Mouse (Mus musculus) WW6 (cell line): Measurements from ENCODE around the gene Sowaha.

Source experiments
- DNase-seq: peaks from one replicate; pipeline ENCODE4 v3.0.0-alpha.2; 2013; ENCODE audit warnings: low read depth, low spot score

The Sowaha gene

GRCm38 (mm10) chr11:53472709-53473108 is 7.4 kb downstream of the Sowaha start:
- no peak for DNase-seq

- no peak for DNase-seq
Measured at GRCm38 (mm10) chr11:53469968-53470695, 9.9 kb downstream of the Sowaha start, which contains the start of gene Gm9837. TSS of gene Gm9837 (minus strand) at chr11:53470479.

- DNase-seq: no peak
Measured at GRCm38 (mm10) chr11:53469294-53469967, 10.6 kb downstream of the Sowaha start.

GRCm38 (mm10) chr11:53466231-53466971 is 13.7 kb downstream of the Sowaha start:
- no peak for DNase-seq

GRCm38 (mm10) chr11:53463551-53464424 is 16.3 kb downstream of the Sowaha start:
- no peak for DNase-seq

- no peak for DNase-seq
Measured at GRCm38 (mm10) chr11:53461727-53462126, 18.3 kb downstream of the Sowaha start.

- no peak for DNase-seq
Measured at GRCm38 (mm10) chr11:53460192-53460591, 19.9 kb downstream of the Sowaha start.

- DNase-seq: no peak
Measured at GRCm38 (mm10) chr11:53458996-53459395, 21.1 kb downstream of the Sowaha start.

GRCm38 (mm10) chr11:53457372-53457954 is 22.6 kb downstream of the Sowaha start:
- no peak for DNase-seq

GRCm38 (mm10) chr11:53456474-53457371 is 23.4 kb downstream of the Sowaha start, which contains the start of the genes Gm10447 and Shroom1:
TSS of gene Gm10447 (minus strand) at chr11:53457110.
TSS of gene Shroom1 (plus strand) at chr11:53457205.
- DNase-seq: no peak

- DNase-seq: no peak
Measured at GRCm38 (mm10) chr11:53453031-53453430, 27.0 kb downstream of the Sowaha start.

- DNase-seq: no peak
Measured at GRCm38 (mm10) chr11:53452396-53452795, 27.7 kb downstream of the Sowaha start.

GRCm38 (mm10) chr11:53451361-53451760 is 28.7 kb downstream of the Sowaha start:
- no peak for DNase-seq

GRCm38 (mm10) chr11:53450070-53450705 is 29.9 kb downstream of the Sowaha start:
- no peak for DNase-seq

- DNase-seq: no peak
Measured at GRCm38 (mm10) chr11:53448529-53448928, 31.5 kb downstream of the Sowaha start.

- no peak for DNase-seq
Measured at GRCm38 (mm10) chr11:53447996-53448395, 32.1 kb downstream of the Sowaha start.

GRCm38 (mm10) chr11:53446183-53446582 is 33.9 kb downstream of the Sowaha start:
- no peak for DNase-seq

- no peak for DNase-seq
Measured at GRCm38 (mm10) chr11:53445562-53445961, 34.5 kb downstream of the Sowaha start.

GRCm38 (mm10) chr11:53443861-53444260 is 36.2 kb downstream of the Sowaha start:
- no peak for DNase-seq
